Mouse (Mus musculus): ENCODE data around the gene Tmem245. TPM values are rescaled to one million over a fixed set of nuclear protein-coding genes. Genes with fewer than 3 reads are reported as not detected.

Gene Tmem245
- polyA plus RNA-seq, 1 experiment = 11.0 TPM

DNA sequence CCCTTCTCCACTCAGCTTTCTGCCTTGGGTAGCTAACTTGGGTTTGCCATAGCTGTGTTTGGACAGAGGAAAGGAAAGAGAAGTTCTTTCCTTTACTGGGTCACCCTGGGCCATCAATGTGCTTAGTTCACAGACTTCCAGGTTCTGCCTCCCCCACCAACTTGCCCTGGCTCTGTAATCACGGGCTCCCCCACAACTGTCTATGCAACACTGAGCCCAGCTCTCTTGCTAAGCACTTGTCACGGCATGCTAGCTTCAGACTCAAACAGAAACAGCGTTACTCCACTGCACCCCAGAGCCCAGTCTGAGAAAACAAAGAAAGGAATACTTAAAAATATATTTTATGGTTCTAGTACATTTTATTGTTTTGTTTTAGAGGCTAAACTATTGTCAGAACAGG is 118.3 kb downstream of the Tmem245 start:
- Histone ChIP-seq H3K27me3 (ENCODE audit: control insufficient read depth, insufficient read depth, low read length) (no peaks in the 10 kb centered on the region), H3K27ac (ENCODE audit: insufficient read depth, low read length) (no peak overlapping the region), H3K4me1 (ENCODE audit: control insufficient read depth, insufficient read depth, low read length) (no peaks in the 10 kb centered on the region), H3K4me3 (replicated peaks; ENCODE audit: insufficient read depth, low read depth, low read length) (no peak overlapping the region)
- DNase-seq = no peak
- WGBS = 70% methylated on average over 3 of the region's 3 CpGs
- TF ChIP-seq POLR2A (IDR thresholded peaks at IDR 0.05; ENCODE audit: borderline replicate concordance, insufficient read depth, low read length) (no peak), CTCF (IDR thresholded peaks at IDR 0.05; ENCODE audit: borderline replicate concordance, insufficient read depth, low read depth, low read length) (no peak)

- H3K4me1 ChIP-seq (ENCODE audit: control insufficient read depth, insufficient read depth, low read length) = no peaks in the 10 kb centered on the region
- no peak for DNase-seq
- TF ChIP-seq CTCF (IDR thresholded peaks at IDR 0.05; ENCODE audit: borderline replicate concordance, insufficient read depth, low read depth, low read length) = no peak
- TF ChIP-seq POLR2A (IDR thresholded peaks at IDR 0.05; ENCODE audit: borderline replicate concordance, insufficient read depth, low read length) = no peak
- no peak overlapping the region for H3K27ac ChIP-seq (ENCODE audit: insufficient read depth, low read length)
- 90% methylated on average over 9 of the region's 9 CpGs for WGBS
- no peaks in the 10 kb centered on the region for H3K27me3 ChIP-seq (ENCODE audit: control insufficient read depth, insufficient read depth, low read length)
- no peak overlapping the region for H3K4me3 ChIP-seq (replicated peaks; ENCODE audit: insufficient read depth, low read depth, low read length)
Measured at GRCm38 (mm10) chr4:56824231-56824630, 123.0 kb downstream of the Tmem245 start.

DNA sequence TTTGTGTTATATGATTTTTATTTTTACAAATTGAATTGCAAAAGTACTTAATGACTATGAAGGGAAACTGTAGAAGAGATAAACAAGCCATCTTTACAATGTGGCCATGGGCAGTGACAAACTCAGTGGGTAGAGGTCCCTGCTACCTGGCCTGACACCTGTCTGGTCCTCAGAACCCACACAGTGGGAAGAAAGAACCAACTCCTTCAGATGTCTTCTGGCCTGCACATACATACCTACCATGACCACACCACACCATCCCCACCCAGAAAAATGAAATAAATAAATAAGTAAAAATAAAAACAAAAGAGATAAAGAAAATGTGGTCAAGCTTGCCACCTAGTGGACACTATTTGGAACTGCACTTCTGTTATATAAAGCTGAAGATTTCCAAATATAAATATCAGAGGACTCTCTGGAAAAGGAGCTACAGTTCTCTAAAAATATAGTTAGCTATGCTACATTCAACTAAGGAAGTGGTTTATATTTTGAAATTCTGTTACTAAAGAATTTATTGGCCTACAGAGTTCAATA is 127.2 kb downstream of the Tmem245 start:
- no peak overlapping the region for H3K27ac ChIP-seq (ENCODE audit: insufficient read depth, low read length)
- H3K27me3 ChIP-seq (ENCODE audit: control insufficient read depth, insufficient read depth, low read length) = no peaks in the 10 kb centered on the region
- peak; percentile 23; the same call in 1 of the 2 replicates for TF ChIP-seq CTCF (IDR thresholded peaks at IDR 0.05; ENCODE audit: borderline replicate concordance, insufficient read depth, low read depth, low read length)
- TF ChIP-seq POLR2A (IDR thresholded peaks at IDR 0.05; ENCODE audit: borderline replicate concordance, insufficient read depth, low read length) = no peak
- no peaks in the 10 kb centered on the region for H3K4me1 ChIP-seq (ENCODE audit: control insufficient read depth, insufficient read depth, low read length)
- no peak overlapping the region for H3K4me3 ChIP-seq (replicated peaks; ENCODE audit: insufficient read depth, low read depth, low read length)
- DNase-seq = peak in 1 of 2 experiments; percentile 27

Other genes with a start within 250 kb of the Tmem245 start
- not detected in 2 replicates for gene Gm26657, start 207.4 kb downstream of the Tmem245 start, polyA plus RNA-seq (2012; rRNA removed)
- 0.06 and 0.11 TPM in 2 replicates for gene Actl7b, start 206.0 kb downstream of the Tmem245 start, polyA plus RNA-seq (2012; rRNA removed)
- gene Actl7a, start 204.0 kb downstream of the Tmem245 start, polyA plus RNA-seq (2012; rRNA removed) = not detected in 2 replicates
- 57.2 and 59.7 TPM in 2 replicates for gene Elp1, start 145.1 kb downstream of the Tmem245 start, polyA plus RNA-seq (2012; rRNA removed)
- 9.7 and 10.8 TPM in 2 replicates for gene Fam206a, start 145.1 kb downstream of the Tmem245 start, polyA plus RNA-seq (2012; rRNA removed)
- 33.9 and 34.5 TPM in 2 replicates for gene Ctnnal1, start 82.2 kb downstream of the Tmem245 start, polyA plus RNA-seq (2012; rRNA removed)
- 102 and 111 TPM in 2 replicates for gene Frrs1l, start 43.0 kb upstream of the Tmem245 start, polyA plus RNA-seq (2012; rRNA removed)
- gene Epb41l4b, start 196.0 kb upstream of the Tmem245 start, polyA plus RNA-seq (2012; rRNA removed) = 37.4 and 40.4 TPM in 2 replicates